Mouse (Mus musculus): ENCODE measurements around the gene Desi1. TPM values are rescaled to one million over a fixed set of nuclear protein-coding genes. Genes with fewer than 3 reads are reported as not detected.
A peak's percentile ranks its signal among the peaks of the same experiment; 100 is the strongest.

Gene Desi1
- total and polyA plus RNA-seq, 3 experiments = 10.0 to 47.3 (median 10.9) TPM

GRCm38 (mm10) chr15:82047080-82047883, 13.6 kb upstream of the Desi1 start, which contains the start of gene Snu13 (continued):
- TF ChIP-seq GABPA (IDR thresholded peaks at IDR 0.05; ENCODE audit: insufficient replicate concordance, low read depth, low read length) = no peak
- TF ChIP-seq ZMIZ1 (IDR thresholded peaks at IDR 0.05; ENCODE audit: low read depth, low read length) = peak; percentile 93
- no peak for TF ChIP-seq CTCF (conservative IDR thresholded peaks at IDR 0.05 in 1 of 2, IDR thresholded peaks at IDR 0.05 in 1 of 2; ENCODE audit: low read depth in 2 of 2, low read length in 2 of 2)
- TF ChIP-seq ELF1 (IDR thresholded peaks at IDR 0.05; ENCODE audit: low read depth, low read length) = peak; percentile 95
- no peak; the same call in 1 of the 2 replicates for TF ChIP-seq CHD1 (IDR thresholded peaks at IDR 0.05; ENCODE audit: low read depth, low read length)
- TF ChIP-seq JUND (conservative IDR thresholded peaks at IDR 0.05; ENCODE audit: low read depth, low read length) = no peak
- peak; percentile 74 for TF ChIP-seq TBP (conservative IDR thresholded peaks at IDR 0.05; ENCODE audit: low read depth, low read length)
- no peak for TF ChIP-seq MAFK (IDR thresholded peaks at IDR 0.05; ENCODE audit: insufficient replicate concordance, low read length)
- TF ChIP-seq SMC3 (IDR thresholded peaks at IDR 0.05; ENCODE audit: low read depth, low read length) = no peak
- peak; percentile 67; the same call in 1 of the 2 replicates for TF ChIP-seq ZNF384 (IDR thresholded peaks at IDR 0.05; ENCODE audit: low read depth, low read length)
- peak; percentile 92 for TF ChIP-seq NELFE (IDR thresholded peaks at IDR 0.05; ENCODE audit: low read depth, low read length)
- peak; percentile 86 for TF ChIP-seq MYC (IDR thresholded peaks at IDR 0.05; ENCODE audit: low read depth, low read length)
- no peak for TF ChIP-seq ETS1 (conservative IDR thresholded peaks at IDR 0.05; ENCODE audit: low read depth, low read length)

- in situ Hi-C loops (cut with MboI; ENCODE audit: low pct_ligation_motif_present, low pct_unique_long_range_greater_than_20kb, low sequenced_read_pairs) = no loop called here
- dilution Hi-C loops (cut with MboI; ENCODE audit: extremely low pct_ligation_motif_present, extremely low pct_unique_long_range_greater_than_20kb, low sequenced_read_pairs) = no loop called here
- Histone ChIP-seq H3K4me3 (replicated peaks in 1 of 3; ENCODE audit: low read depth in 2 of 3, low read length in 2 of 3, poor library complexity in 1 of 3) (peak overlapping the region; percentile 93 to 97 (median 96)), H3K9me3 (replicated peaks; ENCODE audit: low read length) (no peaks in the 10 kb centered on the region), H3K27me3 (replicated peaks) (peaks cover 12% of the 10 kb centered on the region), H3K36me3 (replicated peaks in 1 of 2; ENCODE audit: control insufficient read depth in 1 of 2, insufficient read depth in 1 of 2, low read length in 1 of 2) (peaks cover 19 to 29% of the 10 kb centered on the region in 2 experiments), H3K27ac (ENCODE audit: insufficient read depth, low read depth) (no peak overlapping the region), H3K4me2 (ENCODE audit: insufficient read depth, low read depth, poor library complexity, severe bottlenecking) (peak overlapping the region; percentile 18), H3K4me1 (ENCODE audit: control insufficient read depth in 1 of 2, insufficient read depth in 2 of 2) (peaks cover 2 to 21% of the 10 kb centered on the region in 2 experiments; a peak in 3 of 4 replicates), H3K9ac (ENCODE audit: insufficient read depth, low read depth) (peak overlapping the region; percentile 85), H3K79me2 (replicated peaks; ENCODE audit: control insufficient read depth, extremely low read depth, insufficient read depth, poor library complexity, severe bottlenecking) (peaks cover 51% of the 10 kb centered on the region)
- DNase-seq (ENCODE audit: extremely low read depth) = no peak
- TF ChIP-seq RCOR1 (conservative IDR thresholded peaks at IDR 0.05; ENCODE audit: low read depth, low read length) (no peak), PAX5 (IDR thresholded peaks at IDR 0.05; ENCODE audit: low read length) (no peak), TCF12 (IDR thresholded peaks at IDR 0.05; ENCODE audit: low read depth, low read length) (0 out of 2 replicates have a peak, but pooled peaks have one; percentile 4), JUN (IDR thresholded peaks at IDR 0.05; ENCODE audit: insufficient read depth, low read depth, low read length) (no peak), MYC (IDR thresholded peaks at IDR 0.05; ENCODE audit: low read depth, low read length) (0 out of 2 replicates have a peak, but pooled peaks have one; percentile 11)
Observed at GRCm38 (mm10) chr15:82046246-82046891, 12.7 kb upstream of the Desi1 start.

Data from CH12.LX (cell line).